Mouse (Mus musculus) lung, postnatal 36 days (tissue): ENCODE measurements around the gene Rnf224.
A peak's percentile ranks its signal among the peaks of the same experiment; 100 is the strongest.

Experiments
- DNase-seq: peaks from one replicate; pipeline ENCODE4 v3.0.0; 2022; ENCODE audit warnings: mixed read lengths

The Rnf224 gene

GRCm38 (mm10) chr2:25194006-25194405, 42.6 kb downstream of the Rnf224 start:
- DNase-seq, result no peak

DNA sequence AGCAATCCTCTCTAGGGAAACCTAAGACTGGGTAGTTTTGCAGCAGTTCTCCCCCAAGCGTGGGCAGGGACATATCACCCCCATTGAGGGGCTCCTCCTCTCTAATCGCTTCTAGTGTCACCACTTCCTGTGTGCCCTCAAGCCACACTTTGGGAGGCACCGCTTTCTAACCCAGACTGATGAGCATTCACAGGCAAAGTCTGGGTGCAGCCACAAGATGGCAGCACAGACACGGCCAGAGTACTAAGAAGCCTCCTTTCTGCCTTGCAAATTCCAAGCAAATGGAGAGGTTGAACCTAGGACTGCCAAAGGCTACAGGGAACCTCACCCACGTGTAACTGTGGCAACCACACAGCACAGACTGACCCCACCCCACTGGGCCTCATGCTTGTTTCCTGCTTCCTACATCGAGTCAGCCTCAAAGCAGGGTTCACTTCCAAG, 43.2 kb downstream of the Rnf224 start:
- peak; percentile 95 for DNase-seq

DNA sequence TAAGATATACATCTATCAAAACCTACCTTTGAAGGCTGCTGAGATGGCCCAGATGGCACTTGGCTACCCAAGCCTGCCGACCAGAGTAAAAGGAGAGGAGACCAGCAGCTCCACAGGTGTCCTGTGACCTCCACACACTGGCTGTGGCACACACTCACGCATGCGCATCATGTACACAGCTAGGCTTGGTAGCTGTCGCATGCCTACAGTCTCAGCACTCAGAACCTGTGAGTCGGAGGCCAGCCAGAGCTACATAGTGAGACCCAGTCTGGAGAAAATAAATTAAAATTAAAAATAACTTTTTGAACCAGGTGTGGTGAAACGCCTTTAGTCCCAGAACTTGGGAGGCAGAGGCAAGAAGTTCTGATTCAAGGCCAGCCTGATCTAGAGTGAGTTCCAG, 48.7 kb downstream of the Rnf224 start:
- DNase-seq, result no peak

- DNase-seq, result no peak
These were observed 50.0 kb downstream of the Rnf224 start for GRCm38 (mm10) chr2:25186575-25186930.

GRCm38 (mm10) chr2:25185625-25186574, 50.7 kb downstream of the Rnf224 start:
- DNase-seq, result peak; percentile 71

- no peak for DNase-seq
These were observed 52.1 kb downstream of the Rnf224 start for GRCm38 (mm10) chr2:25184496-25184895.
